Mouse (Mus musculus): ENCODE measurements around the gene Osbpl8.

DNA sequence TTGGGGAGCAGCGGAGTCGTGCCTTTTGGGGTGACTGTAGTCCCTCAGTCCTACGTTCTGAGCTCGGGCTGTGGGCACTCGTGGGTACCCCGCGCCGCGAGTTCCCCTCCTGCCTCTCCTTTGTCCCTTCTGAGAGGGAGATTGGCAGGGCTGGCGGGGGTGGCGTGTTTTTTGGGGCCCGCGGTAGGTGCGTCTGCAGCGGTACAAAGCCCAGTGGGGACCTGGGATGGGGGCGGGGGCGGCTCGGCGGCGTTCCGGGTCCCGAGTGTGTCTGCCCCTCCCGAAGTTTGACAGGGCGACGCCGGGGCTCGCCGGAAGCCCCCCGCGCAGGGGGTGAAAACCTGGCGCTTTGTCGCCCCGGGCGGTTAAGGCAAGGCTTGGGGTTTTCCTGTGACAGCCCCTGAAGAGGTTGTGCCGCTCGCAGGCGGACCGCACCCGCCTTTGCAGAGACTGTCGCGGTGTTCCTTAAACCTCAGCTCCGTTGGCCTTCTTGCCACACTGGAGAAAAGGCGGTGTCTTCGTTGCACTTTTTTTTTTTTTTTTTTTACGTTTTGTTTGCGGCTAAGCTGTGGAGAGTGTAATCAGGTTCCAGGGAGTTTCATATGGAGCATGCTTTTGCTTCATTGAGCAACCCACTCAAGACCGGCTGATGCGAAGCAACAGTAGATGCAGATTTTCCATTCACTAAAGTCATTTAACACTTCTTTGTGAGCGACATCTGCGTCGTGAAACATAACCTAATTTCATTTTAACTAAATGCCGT is 848 bp downstream of the Osbpl8 start:
- TF ChIP-seq CTCF (conservative IDR thresholded peaks at IDR 0.05; ENCODE audit: insufficient read depth, insufficient read length, low read depth, low read length) (no peak), POLR2A (IDR thresholded peaks at IDR 0.05; ENCODE audit: low read depth, low read length) (no peak)
